Mouse (Mus musculus) CH12F3 (cell line): ENCODE results near the gene Entpd5.
"Not testable (repeated sequence)": the region's sequence is repeated elsewhere in the genome, so short reads cannot be mapped to it uniquely, and the experiment has no call there.

Experiments
- in situ Hi-C: fragments of 300-500 bp; cut with MboI; formaldehyde crosslinking; loops from 2 replicates; pipeline ENCODE4 v1.14.3; 2020; ENCODE audit warnings: low sequenced_read_pairs

Gene Entpd5

DNA sequence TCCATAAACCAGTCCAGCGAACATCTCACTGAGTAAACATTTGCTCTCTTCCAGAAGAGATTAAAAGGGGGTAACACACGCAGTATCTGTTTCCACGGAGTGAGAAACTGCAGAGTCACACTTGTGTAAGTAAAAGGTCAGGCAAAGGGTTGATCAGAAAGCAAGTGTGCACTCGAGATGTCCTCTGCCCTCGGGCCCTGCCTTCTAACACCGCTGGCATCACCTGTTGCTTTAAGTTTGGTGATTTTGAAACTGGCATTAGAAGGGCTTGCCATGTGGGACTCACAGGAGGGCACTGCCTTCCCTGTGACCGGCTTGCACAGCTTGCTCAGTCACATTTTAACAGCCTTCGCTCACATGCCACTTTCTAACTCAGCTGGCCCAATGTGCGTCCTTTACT is 9.2 kb downstream of the Entpd5 start:
- in situ Hi-C loops, result no loop called here

DNA sequence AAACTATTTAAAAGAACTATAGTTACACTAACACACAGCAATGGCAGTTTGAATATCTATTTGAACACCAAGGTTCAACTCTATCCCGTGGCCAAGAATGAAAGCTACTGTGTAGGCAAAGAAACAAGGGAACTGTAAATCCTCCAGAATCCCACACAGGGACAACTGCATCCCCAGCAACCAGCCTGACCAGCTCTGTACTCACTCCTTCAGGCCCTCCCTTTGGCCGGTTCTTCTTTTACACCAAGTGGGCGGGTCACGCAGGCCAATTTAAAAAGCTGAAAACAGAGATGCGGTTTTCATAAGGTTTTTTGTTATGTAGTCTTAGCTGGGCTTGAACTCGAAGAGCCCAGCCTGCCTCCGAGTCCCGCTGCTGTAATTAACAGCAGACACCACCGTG is 9.7 kb downstream of the Entpd5 start:
- in situ Hi-C loops, result no loop called here

GRCm38 (mm10) chr12:84398629-84399028 is 10.2 kb downstream of the Entpd5 start:
- in situ Hi-C loops, result no loop called here

GRCm38 (mm10) chr12:84397685-84398084 is 11.1 kb downstream of the Entpd5 start:
- in situ Hi-C loops, result no loop called here

DNA sequence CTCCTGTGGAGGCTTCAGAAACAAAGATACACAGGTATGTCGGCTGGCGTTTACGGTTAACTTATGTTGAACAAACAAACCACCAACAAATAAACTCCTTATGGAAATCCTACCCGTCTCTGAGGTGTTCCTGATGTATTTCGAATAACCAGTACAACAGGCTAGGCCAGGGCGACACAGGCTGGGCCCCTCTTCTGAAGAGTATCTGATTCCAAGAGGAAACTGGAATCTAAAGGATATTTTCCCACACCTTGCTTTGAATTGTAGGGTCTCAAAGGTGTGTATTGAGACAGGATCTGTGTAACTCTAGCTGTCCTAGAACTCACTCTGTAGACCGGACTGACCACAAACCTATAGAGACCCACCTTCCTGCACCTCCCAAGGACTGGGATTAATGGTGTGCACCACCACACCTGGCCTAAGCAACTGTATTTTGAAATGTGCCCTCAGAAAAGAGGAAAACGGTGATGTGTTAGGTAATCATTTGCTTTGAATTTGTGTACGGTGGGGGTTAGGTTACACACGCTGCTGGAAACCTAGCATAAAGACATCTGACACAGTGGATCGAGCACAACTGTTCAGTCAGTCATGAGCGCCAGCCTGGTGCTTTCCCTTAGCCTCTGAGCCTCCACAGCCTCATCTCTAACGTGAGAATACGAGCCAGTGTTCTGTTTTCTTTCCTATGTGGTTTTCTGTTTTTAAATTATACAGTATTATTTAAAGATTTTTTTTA is 11.7 kb downstream of the Entpd5 start:
- in situ Hi-C loops, result no loop called here

GRCm38 (mm10) chr12:84393847-84394246 is 15.0 kb downstream of the Entpd5 start:
- in situ Hi-C loops, result no loop called here

DNA sequence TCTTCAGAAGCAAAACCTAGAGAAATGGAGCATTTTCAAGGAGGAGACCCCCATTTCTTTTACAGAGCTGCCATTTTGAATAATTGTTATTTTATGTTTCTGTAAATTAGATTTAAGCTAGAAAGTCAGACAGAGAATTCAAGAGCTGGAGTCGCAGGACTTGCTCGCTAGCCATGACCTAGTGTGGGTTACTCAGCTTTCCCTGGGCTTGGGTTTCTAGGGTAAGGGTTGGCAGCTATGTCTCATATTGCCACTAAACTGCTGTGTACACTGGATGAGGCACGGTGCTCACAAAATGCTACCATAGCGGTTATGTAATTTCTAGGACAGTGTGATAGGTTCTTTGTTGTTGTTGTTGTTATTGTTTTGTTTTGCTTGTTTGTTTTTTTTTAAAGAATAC is 16.1 kb downstream of the Entpd5 start:
- in situ Hi-C loops, result no loop called here

GRCm38 (mm10) chr12:84390336-84390735 is 18.5 kb downstream of the Entpd5 start:
- in situ Hi-C loops, result no loop called here

GRCm38 (mm10) chr12:84388774-84389400 is 19.9 kb downstream of the Entpd5 start:
- in situ Hi-C loops, result no loop called here

DNA sequence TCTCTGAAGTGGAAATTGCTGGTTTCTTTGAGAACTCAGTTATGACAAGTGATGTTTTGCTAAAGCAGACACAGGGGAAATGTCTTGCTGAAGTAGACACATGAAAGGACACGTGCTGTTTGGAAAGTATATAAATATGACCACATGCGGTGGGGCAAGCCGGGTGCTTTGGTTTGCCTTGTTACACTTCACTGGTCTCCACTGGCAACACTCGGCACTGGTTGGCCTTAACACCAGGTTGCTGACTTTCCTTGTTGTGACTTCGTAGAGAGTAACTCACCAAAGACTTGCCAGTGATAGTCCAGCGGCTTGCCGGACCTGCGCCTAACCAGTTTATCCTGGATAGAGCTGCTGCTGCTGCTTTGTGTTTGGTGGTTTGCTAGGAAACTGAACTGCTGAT is 20.7 kb downstream of the Entpd5 start:
- in situ Hi-C loops, result no loop called here

- in situ Hi-C loops, result no loop called here
Observed at GRCm38 (mm10) chr12:84385408-84385807, 23.4 kb downstream of the Entpd5 start.

- in situ Hi-C loops, result no loop called here
Observed at GRCm38 (mm10) chr12:84384644-84385081, 24.2 kb downstream of the Entpd5 start.

GRCm38 (mm10) chr12:84382369-84382768 is 26.5 kb downstream of the Entpd5 start:
- in situ Hi-C loops, result no loop called here

DNA sequence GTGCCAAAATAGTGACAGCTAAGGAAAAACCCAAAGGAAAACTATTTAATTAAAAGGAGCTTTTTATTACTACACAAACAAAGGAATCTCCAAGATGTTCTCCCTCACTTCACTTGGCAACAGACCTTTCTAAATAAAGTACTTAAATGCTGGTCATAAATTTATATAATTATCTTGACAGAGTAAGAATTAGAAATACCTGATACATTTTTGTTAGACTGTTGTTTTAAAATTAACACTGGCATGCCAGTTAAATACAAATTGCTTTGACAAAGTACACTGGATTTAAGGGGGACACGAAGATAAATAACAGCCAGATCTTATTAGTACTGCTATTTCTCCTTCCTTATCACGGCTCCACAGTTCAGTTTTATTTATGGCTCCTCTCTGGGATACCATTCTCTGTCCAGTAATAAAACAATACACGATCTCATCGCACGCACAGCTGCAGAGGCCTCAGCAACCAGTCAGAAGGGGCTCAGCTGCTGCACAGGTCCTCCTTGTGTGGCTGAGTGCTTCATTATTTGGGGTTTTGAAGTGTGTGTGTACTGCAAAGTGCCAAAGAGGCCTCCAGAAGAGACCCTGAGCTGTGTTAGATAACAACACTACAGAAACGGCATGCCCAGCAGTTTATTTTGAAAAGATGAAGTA is 34.9 kb downstream of the Entpd5 start:
- in situ Hi-C loops, result no loop called here

DNA sequence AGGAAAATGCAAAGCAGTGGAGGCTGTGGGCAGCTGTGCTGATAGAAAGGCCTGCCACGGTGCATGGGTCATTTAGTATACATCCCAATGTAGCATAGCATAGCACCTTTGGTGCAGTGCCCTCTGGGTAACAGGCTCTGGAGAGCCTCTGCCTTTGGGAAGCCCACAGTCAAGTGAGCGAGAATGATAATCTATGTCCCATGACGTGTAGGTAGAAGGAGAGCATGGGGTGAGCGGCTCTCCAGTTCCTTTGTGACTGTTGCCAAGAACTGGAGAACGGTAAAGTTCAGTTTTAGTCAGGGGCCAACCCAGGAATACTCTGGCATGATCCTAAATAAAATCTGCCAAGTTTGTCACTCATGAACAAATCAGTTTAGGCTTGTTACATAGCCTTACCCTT is 37.2 kb downstream of the Entpd5 start:
- in situ Hi-C loops, result no loop called here

- in situ Hi-C loops, result no loop called here
Observed at GRCm38 (mm10) chr12:84366971-84367370, 41.9 kb downstream of the Entpd5 start.

DNA sequence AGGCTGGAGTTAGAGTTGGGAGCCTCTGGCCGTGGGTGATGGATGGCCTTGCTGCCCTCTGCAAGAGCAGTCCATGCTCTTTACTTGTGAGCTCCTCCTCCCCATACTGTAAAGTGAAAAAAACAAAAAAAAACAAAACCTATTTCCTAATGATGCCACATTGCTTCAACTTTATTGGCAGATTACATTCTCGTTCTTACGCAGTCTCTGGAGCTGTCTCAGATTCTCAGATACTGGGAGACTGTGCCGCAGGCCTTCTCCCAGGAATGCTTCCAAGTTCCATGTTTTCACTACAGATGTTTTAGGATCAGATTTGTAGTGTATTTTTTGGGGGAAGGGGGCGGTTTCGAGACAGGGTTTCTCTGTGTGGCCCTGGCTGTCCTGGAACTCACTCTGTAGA is 43.7 kb downstream of the Entpd5 start:
- in situ Hi-C loops, result no loop called here

DNA sequence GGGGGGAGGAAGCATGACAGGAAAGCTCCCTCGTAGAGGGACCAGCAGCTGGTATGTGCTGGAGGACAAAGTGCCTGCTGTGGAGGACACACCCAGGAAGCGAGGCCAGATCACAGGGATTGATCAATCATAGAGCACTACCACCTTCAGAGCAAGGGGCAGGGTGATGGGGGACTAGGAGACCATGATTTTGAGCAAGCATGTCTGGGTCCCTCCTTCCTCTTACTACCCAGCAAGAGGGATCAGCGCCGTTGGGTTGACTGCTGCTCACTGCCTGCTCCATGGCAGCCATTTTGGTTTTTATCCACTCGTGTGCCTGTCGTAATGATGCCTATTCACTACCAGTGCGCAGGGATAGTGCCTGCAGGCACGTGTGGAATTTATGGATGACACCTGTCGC is 44.5 kb downstream of the Entpd5 start:
- in situ Hi-C loops, result no loop called here

GRCm38 (mm10) chr12:84362872-84363271 is 46.0 kb downstream of the Entpd5 start:
- in situ Hi-C loops, result no loop called here

DNA sequence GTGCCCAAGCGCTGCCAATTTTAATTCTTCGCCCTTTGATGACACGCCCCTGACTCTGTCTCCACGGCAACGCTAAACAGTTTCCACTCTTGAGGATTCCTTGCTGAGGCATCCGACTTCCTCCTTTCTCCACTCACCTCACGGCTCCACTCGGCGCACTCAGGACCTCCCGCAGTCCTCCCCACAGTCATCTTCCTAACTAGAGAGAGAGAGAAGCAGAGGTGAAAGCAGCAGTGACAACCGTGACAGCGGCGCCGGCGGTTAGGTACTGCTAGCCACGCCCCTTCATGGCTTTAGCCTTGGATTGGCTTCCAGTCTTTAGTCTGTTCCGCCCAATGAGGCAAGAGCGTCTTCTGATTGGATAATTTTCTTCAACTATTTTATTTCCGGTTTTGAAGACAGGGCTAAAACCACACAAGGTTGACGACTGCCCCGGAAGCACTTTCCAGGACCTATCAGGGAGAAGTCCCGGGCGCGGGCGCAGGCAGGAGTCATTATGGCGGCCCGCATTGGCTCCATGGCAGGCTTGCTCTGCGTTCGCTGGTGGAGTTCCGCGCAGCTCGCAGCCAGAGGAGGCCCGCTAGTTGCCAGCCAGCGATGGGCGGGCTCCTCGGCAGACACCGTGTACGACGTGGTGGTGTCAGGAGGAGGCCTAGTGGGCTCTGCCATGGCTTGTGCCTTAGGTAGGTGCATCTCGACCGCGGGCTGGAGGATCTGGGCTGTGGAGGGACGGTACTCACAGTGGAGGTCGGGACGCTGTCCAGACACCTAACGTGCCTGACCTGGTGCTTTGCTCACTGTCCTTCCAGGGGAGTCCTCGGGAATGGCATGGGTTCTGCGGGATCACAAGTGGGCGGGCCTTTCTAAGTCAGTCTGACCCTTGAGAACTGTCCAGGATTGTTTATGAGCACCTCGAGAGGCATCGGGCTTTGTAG is 47.0 kb downstream of the Entpd5 start, which contains the start of the genes Coq6 and Fam161b:
Gene Coq6 (plus strand): TSS at position 103 of the 935 bp plus-strand sequence.
Gene Fam161b (minus strand): TSS at position 279 of the 935 bp plus-strand sequence.
- in situ Hi-C loops, result no loop called here

DNA sequence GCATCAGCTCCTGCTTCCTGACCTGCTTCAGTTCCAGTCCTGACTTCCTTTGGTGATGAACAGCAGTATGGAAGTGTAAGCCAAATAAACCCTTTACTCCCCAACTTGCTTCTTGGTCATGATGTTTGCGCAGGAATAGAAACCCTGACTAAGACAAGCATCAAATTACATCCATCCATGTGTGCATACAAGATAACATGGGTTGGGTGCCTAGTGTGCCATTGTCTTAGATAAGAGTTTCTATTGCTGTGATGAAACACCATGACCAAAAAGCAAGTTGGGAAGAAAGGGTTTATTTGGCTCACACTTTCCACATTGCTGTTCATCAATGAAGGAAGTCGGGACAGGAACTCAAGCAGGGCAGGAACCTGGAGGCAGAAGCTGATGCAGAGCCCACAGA is 50.1 kb downstream of the Entpd5 start:
- in situ Hi-C loops, result not testable (repeated sequence)
